ENCODE assay signal across 9 mouse cellular contexts in genomic region chr6:43021967-43022366, GRCm38 (mm10).
DNase-seq lines count a peak whose midpoint lies in the region; ATAC-seq and TF ChIP-seq lines count a peak whose summit lies in the region.
"Had no signal": no experiment of that assay in that cellular context is flagged by ENCODE, and none has a peak within 500 bp of the region (broad histone marks: within the 10 kb centered on the region; RNA-seq: fewer than 3 reads in every experiment).

No protein-coding gene starts in this region.

- H3K4me2 ChIP-seq in kidney, embryonic 15.5 days, result no peak overlapping the region
- H3K4me2 ChIP-seq in midbrain, postnatal 0 days (ENCODE audit: low read depth, low read length, poor library complexity, severe bottlenecking), result no peak overlapping the region
- H3K4me2 ChIP-seq: limb, embryonic 12.5 days had no signal

- no peak for TF ChIP-seq POLR2A in kidney, adult 2 months (IDR thresholded peaks at IDR 0.05; ENCODE audit: low read depth, low read length)
- TF ChIP-seq POLR2A in spleen, adult 2 months (IDR thresholded peaks at IDR 0.05; ENCODE audit: low read depth, low read length), result no peak

- no peak overlapping the region for H3K4me3 ChIP-seq in kidney, adult 2 months (ENCODE audit: insufficient read depth, low read depth, low read length)
- H3K4me3 ChIP-seq in kidney, embryonic 15.5 days (replicated peaks), result no peak overlapping the region
- no peak overlapping the region for H3K4me3 ChIP-seq in spleen, adult 2 months (ENCODE audit: extremely low read depth, insufficient read depth, insufficient read length)
- no peak overlapping the region for H3K4me3 ChIP-seq in midbrain, postnatal 0 days (ENCODE audit: low read depth, low read length)
- H3K4me3 ChIP-seq: limb, embryonic 12.5 days had no signal

- no peak for ATAC-seq in kidney, embryonic 15.5 days (replicated peaks; ENCODE audit: low FRiP score)
- no peak for ATAC-seq in midbrain, postnatal 0 days (ENCODE audit: low FRiP score)

- H3K9me3 ChIP-seq in kidney, embryonic 15.5 days (replicated peaks), result no peaks in the 10 kb centered on the region
- no peaks in the 10 kb centered on the region for H3K9me3 ChIP-seq in midbrain, postnatal 0 days (ENCODE audit: low read length)
- H3K9me3 ChIP-seq: limb, embryonic 12.5 days had no signal

- H3K4me1 ChIP-seq in kidney, adult 2 months (ENCODE audit: control insufficient read depth, insufficient read depth, low read length), result no peaks in the 10 kb centered on the region
- H3K4me1 ChIP-seq in kidney, embryonic 15.5 days, result no peaks in the 10 kb centered on the region
- H3K4me1 ChIP-seq in spleen, adult 2 months (ENCODE audit: control insufficient read depth, insufficient read depth, insufficient read length), result no peaks in the 10 kb centered on the region
- no peaks in the 10 kb centered on the region for H3K4me1 ChIP-seq in midbrain, postnatal 0 days (ENCODE audit: insufficient read depth, low read length)
- H3K4me1 ChIP-seq: limb, embryonic 12.5 days had no signal

- 14% methylated on average over 5 of the region's 5 CpGs for WGBS in kidney, adult 2 months
- 12% methylated on average over 5 of the region's 5 CpGs for WGBS in kidney, embryonic 15.5 days
- WGBS in spleen, adult 2 months, result 12% methylated on average over 5 of the region's 5 CpGs
- WGBS in midbrain, postnatal 0 days, result 12% methylated on average over 5 of the region's 5 CpGs

- no peak overlapping the region for H3K27ac ChIP-seq in kidney, adult 2 months (ENCODE audit: insufficient read depth, low read depth, low read length)
- no peak overlapping the region for H3K27ac ChIP-seq in kidney, embryonic 15.5 days
- H3K27ac ChIP-seq in spleen, adult 2 months (ENCODE audit: insufficient read depth, low read length), result no peak overlapping the region
- H3K27ac ChIP-seq in midbrain, postnatal 0 days (ENCODE audit: low read depth, low read length), result no peak overlapping the region
- H3K27ac ChIP-seq: limb, embryonic 12.5 days had no signal

- intact Hi-C loops in gastrocnemius, postnatal 36 days (cut with DNase I), result no loop called here

- peak; percentile 61 for TF ChIP-seq CTCF in kidney, adult 2 months (conservative IDR thresholded peaks at IDR 0.05; ENCODE audit: insufficient read depth, insufficient read length, low read depth, low read length)
- TF ChIP-seq CTCF in spleen, adult 2 months (IDR thresholded peaks at IDR 0.05; ENCODE audit: extremely low read depth, insufficient read depth, insufficient read length, insufficient replicate concordance), result peak; percentile 11; the same call in 1 of the 2 replicates
- TF ChIP-seq CTCF in midbrain, postnatal 0 days (IDR thresholded peaks at IDR 0.05), result peak; percentile 84

- H3K27me3 ChIP-seq in kidney, adult 2 months (replicated peaks; ENCODE audit: control insufficient read depth, insufficient read depth, low read length), result no peaks in the 10 kb centered on the region
- H3K27me3 ChIP-seq in kidney, embryonic 15.5 days, result no peaks in the 10 kb centered on the region
- H3K27me3 ChIP-seq in spleen, adult 2 months (ENCODE audit: control insufficient read depth, insufficient read depth, low read length), result no peaks in the 10 kb centered on the region
- no peaks in the 10 kb centered on the region for H3K27me3 ChIP-seq in midbrain, postnatal 0 days (ENCODE audit: insufficient read depth, low read length)
- H3K27me3 ChIP-seq: limb, embryonic 12.5 days had no signal

- no peaks in the 10 kb centered on the region for H3K36me3 ChIP-seq in kidney, adult 2 months (ENCODE audit: control insufficient read depth, insufficient read depth, low read length)
- H3K36me3 ChIP-seq in kidney, embryonic 15.5 days, result no peaks in the 10 kb centered on the region
- H3K36me3 ChIP-seq in spleen, adult 2 months (ENCODE audit: control insufficient read depth, insufficient read depth, low read length), result no peaks in the 10 kb centered on the region
- H3K36me3 ChIP-seq in midbrain, postnatal 0 days (ENCODE audit: insufficient read depth, low read length), result no peaks in the 10 kb centered on the region
- H3K36me3 ChIP-seq: limb, embryonic 12.5 days had no signal

- peak; percentile 8 for DNase-seq in kidney, adult 2 months
- no peak for DNase-seq in spleen, adult 2 months (ENCODE audit: low read depth in 1 of 2, low spot score in 2 of 2)
- no peak for DNase-seq in spleen, adult 18-20 months
- peak; percentile 45 to 48 for DNase-seq in cerebellum, postnatal 14 days
- peak; percentile 69 for DNase-seq in midbrain, postnatal 0 days (ENCODE audit: low spot score)
- DNase-seq in gastrocnemius, postnatal 36 days, result no peak
- no peak for DNase-seq in heart, adult 9 months (ENCODE audit: low spot score in 2 of 2)

- no peak overlapping the region for H3K9ac ChIP-seq in kidney, embryonic 15.5 days
- no peak overlapping the region for H3K9ac ChIP-seq in midbrain, postnatal 0 days (replicated peaks; ENCODE audit: low read length, poor library complexity, severe bottlenecking)
- H3K9ac ChIP-seq: limb, embryonic 12.5 days had no signal

Comparison
In these comparisons a context has a peak if more than half of its experiments do, and no peak if none do; other contexts are left out.
1. DNase-seq: peak in kidney, adult 2 months (single experiment), cerebellum, postnatal 14 days (2 of 2) and midbrain, postnatal 0 days (single experiment); none in spleen, adult 2 months (0 of 2), spleen, adult 18-20 months (0 of 2), gastrocnemius, postnatal 36 days (0 of 2) and heart, adult 9 months (0 of 2).
2. CTCF ChIP-seq: peak in every context shown above with its lines; median percentile 84 in midbrain, postnatal 0 days; 61 in kidney, adult 2 months; 11 in spleen, adult 2 months.